Mouse (Mus musculus): Measurements from ENCODE around the gene Dok5. TPM values are rescaled to one million over a fixed set of nuclear protein-coding genes. Genes with fewer than 3 reads are reported as not detected.

The Dok5 gene
- total and polyA plus RNA-seq, 2 experiments from 2014 or later: 50.2 to 79.9 TPM

DNA sequence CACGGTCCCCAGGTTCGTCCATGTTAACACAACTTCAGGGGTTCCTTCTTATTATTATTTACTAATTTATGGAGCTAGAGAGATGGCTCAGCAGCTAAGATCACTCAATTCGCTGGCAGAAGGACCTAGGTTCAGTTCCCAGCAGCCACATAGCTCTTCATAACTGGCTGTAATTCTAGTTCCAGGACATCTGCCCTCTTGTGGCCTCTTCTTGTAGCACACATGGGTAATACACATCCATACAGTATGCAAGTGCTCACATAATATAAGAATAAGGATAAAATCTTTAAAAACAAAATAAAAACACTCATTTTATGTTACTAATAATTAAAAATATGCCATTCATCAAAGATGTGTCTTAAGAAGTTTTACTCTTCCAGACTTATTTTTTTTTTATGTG, 23.9 kb upstream of the Dok5 start:
- Histone ChIP-seq H3K36me3 (ENCODE audit: insufficient read depth) (no peaks in the 10 kb centered on the region), H3K9me3 (ENCODE audit: low read length) (no peaks in the 10 kb centered on the region), H3K9ac (no peak overlapping the region), H3K4me1 (ENCODE audit: insufficient read depth) (no peaks in the 10 kb centered on the region), H3K27ac (ENCODE audit: low read depth, low read length) (no peak overlapping the region), H3K4me2 (ENCODE audit: low read depth) (no peak overlapping the region), H3K4me3 (ENCODE audit: low read depth, low read length) (no peak overlapping the region), H3K27me3 (ENCODE audit: insufficient read depth, low read length) (no peaks in the 10 kb centered on the region)
- TF ChIP-seq CTCF (IDR thresholded peaks at IDR 0.05; ENCODE audit: low read depth): peak; percentile 27
- DNase-seq (no peak), ATAC-seq (no peak)
- WGBS: 85% methylated on average over 3 of the region's 3 CpGs

DNA sequence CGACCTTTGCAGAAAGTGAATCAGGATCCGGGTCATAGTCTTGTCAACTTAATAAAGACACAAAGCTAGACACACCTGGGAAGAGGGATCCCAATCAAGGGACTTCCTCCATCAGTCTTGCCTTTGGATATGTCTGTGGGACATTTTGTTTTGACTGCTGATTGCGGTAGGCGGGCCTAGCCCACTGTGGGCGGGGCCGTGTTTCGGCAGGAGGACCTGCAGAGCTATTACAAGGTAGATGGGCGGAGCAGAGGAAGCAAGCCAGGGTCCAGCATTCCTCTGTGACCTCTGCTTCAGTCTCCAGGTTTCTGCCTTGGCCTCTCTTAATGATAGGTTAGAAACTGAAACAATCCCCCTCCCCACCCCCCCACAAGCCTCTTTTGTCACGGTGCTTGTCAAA, 22.7 kb upstream of the Dok5 start:
- H3K4me1 ChIP-seq (ENCODE audit: insufficient read depth): no peaks in the 10 kb centered on the region
- no peaks in the 10 kb centered on the region for H3K27me3 ChIP-seq (ENCODE audit: insufficient read depth, low read length)
- no peaks in the 10 kb centered on the region for H3K36me3 ChIP-seq (ENCODE audit: insufficient read depth)
- no peak overlapping the region for H3K4me2 ChIP-seq (ENCODE audit: low read depth)
- 83% methylated on average over 9 of the region's 9 CpGs for WGBS
- DNase-seq (no peak), ATAC-seq (no peak)
- H3K4me3 ChIP-seq (ENCODE audit: low read depth, low read length): no peak overlapping the region
- no peaks in the 10 kb centered on the region for H3K9me3 ChIP-seq (ENCODE audit: low read length)
- no peak overlapping the region for H3K9ac ChIP-seq
- no peak for TF ChIP-seq CTCF (IDR thresholded peaks at IDR 0.05; ENCODE audit: low read depth)
- H3K27ac ChIP-seq (ENCODE audit: low read depth, low read length): no peak overlapping the region

DNA sequence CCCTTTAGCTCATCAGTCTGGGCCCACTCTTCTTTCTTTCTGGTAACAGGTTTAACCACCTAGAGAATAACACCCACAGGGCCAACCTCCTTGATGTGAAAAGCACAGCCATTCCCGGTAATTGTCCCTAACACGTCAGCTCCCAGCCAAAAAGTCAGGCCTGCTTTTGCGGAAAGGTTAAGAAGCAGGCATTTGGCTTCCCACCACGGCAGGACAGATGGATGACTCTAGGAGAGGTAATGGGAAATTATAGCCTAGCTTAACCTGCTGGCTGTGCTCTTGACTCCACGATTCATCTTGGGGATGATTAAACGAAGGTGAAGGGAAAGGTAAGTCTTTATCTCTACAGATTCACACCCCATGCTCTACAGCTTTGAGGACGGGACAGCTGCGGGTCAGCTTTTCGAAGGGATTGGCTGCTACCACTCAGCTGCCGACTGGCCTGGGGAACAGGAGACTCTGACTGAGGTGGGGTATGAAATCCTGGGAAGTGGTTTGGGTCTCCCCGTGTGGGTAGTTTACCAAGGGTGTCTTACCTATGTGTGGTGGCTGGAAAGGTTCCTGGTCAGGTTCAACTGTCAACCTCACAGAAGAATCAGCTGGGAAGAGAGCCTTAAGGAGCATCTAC, 18.8 kb upstream of the Dok5 start:
- 89% methylated on average over 11 of the region's 11 CpGs for WGBS

DNA sequence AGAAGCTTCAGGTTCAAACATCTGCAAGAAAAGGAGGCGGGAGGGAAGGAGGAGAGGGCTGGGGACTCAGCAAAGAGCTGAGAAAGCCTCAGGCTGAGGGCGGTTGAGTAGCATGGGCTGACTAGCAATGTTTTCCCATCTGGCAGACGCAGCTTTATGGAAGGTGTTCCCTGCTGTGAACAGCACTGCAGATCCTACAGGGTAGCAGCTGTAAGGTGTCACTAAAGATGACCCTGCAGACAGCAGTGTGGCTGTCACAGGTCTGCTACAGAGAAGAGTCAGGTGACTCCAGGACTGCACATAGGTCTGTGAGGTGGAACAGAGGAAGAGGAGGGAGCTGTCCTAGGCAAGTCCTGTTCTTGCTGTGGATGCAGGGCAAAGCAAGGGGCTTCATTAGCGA, 11.2 kb upstream of the Dok5 start:
- 50% methylated on average over 4 of the region's 4 CpGs for WGBS
- no peak for TF ChIP-seq CTCF (IDR thresholded peaks at IDR 0.05; ENCODE audit: low read depth)
- no peak for DNase-seq

More for the DNA sequence above, 18.8 kb upstream of the Dok5 start:
- Histone ChIP-seq H3K9me3 (ENCODE audit: low read length) (no peaks in the 10 kb centered on the region), H3K4me1 (ENCODE audit: insufficient read depth) (no peaks in the 10 kb centered on the region), H3K27ac (ENCODE audit: low read depth, low read length) (no peak overlapping the region), H3K9ac (no peak overlapping the region), H3K4me2 (ENCODE audit: low read depth) (no peak overlapping the region), H3K4me3 (ENCODE audit: low read depth, low read length) (no peak overlapping the region), H3K36me3 (ENCODE audit: insufficient read depth) (no peaks in the 10 kb centered on the region), H3K27me3 (ENCODE audit: insufficient read depth, low read length) (no peaks in the 10 kb centered on the region)
- ATAC-seq (no peak), DNase-seq (no peak)
- TF ChIP-seq CTCF (IDR thresholded peaks at IDR 0.05; ENCODE audit: low read depth): no peak

DNA sequence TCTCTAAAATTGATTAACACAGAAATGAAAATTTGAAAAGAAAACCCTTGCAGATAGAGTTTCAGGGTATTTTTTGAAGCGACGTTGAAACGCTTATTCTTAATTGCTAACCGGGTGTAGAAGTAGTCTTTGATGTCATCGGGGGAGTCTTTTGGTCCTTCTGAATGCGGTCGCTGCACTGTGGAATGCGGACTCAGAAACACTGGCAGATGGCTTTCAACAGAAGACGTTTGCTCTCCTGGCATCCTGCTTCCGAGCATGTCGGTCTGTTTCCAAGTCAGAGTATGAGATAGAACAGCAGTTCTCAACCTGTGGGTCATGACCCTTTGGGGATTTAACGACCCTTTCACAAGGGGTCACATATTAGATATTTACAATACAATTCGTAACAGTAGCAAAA, 7.5 kb upstream of the Dok5 start:
- H3K36me3 ChIP-seq (ENCODE audit: insufficient read depth): no peaks in the 10 kb centered on the region
- H3K4me1 ChIP-seq (ENCODE audit: insufficient read depth): no peaks in the 10 kb centered on the region
- H3K27ac ChIP-seq (ENCODE audit: low read depth, low read length): no peak overlapping the region
- H3K4me3 ChIP-seq (ENCODE audit: low read depth, low read length): no peak overlapping the region
- no peaks in the 10 kb centered on the region for H3K9me3 ChIP-seq (ENCODE audit: low read length)
- H3K9ac ChIP-seq: no peak overlapping the region
- no peak overlapping the region for H3K4me2 ChIP-seq (ENCODE audit: low read depth)
- 44% methylated on average over 13 of the region's 13 CpGs for WGBS
- ATAC-seq (no peak), DNase-seq (no peak)
- H3K27me3 ChIP-seq (ENCODE audit: insufficient read depth, low read length): no peaks in the 10 kb centered on the region
- no peak for TF ChIP-seq CTCF (IDR thresholded peaks at IDR 0.05; ENCODE audit: low read depth)

More for the DNA sequence above, 11.2 kb upstream of the Dok5 start:
- ATAC-seq: no peak
- Histone ChIP-seq H3K9ac (no peak overlapping the region), H3K27me3 (ENCODE audit: insufficient read depth, low read length) (no peaks in the 10 kb centered on the region), H3K4me1 (ENCODE audit: insufficient read depth) (no peaks in the 10 kb centered on the region), H3K4me2 (ENCODE audit: low read depth) (no peak overlapping the region), H3K27ac (ENCODE audit: low read depth, low read length) (no peak overlapping the region), H3K36me3 (ENCODE audit: insufficient read depth) (no peaks in the 10 kb centered on the region), H3K4me3 (ENCODE audit: low read depth, low read length) (no peak overlapping the region), H3K9me3 (ENCODE audit: low read length) (no peaks in the 10 kb centered on the region)

DNA sequence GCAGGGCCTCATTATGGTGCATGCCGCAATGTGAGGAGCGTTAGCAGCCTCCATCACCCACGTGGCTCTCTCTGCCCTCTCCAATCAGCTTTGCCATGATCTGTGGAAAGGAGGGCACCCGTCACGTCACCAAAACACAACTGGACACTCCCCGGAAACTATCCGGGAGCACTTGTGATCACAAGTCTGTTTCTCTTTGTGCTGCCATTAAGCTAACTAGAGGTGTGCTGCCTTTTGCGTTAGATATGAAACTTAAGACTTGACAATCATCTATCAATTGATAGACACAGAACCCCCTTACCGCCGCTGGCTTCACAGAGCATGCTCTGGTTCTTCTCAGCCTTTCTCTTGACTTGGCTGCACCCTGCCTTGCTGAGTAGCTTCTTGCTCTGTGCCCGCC, 6.9 kb upstream of the Dok5 start:
- Histone ChIP-seq H3K9ac (no peak overlapping the region), H3K4me1 (ENCODE audit: insufficient read depth) (no peaks in the 10 kb centered on the region), H3K27me3 (ENCODE audit: insufficient read depth, low read length) (no peaks in the 10 kb centered on the region), H3K4me2 (ENCODE audit: low read depth) (no peak overlapping the region), H3K4me3 (ENCODE audit: low read depth, low read length) (no peak overlapping the region), H3K27ac (ENCODE audit: low read depth, low read length) (no peak overlapping the region), H3K36me3 (ENCODE audit: insufficient read depth) (no peaks in the 10 kb centered on the region), H3K9me3 (ENCODE audit: low read length) (no peaks in the 10 kb centered on the region)
- DNase-seq: no peak
- ATAC-seq: no peak
- TF ChIP-seq CTCF (IDR thresholded peaks at IDR 0.05; ENCODE audit: low read depth): no peak
- WGBS: 89% methylated on average over 11 of the region's 11 CpGs

DNA sequence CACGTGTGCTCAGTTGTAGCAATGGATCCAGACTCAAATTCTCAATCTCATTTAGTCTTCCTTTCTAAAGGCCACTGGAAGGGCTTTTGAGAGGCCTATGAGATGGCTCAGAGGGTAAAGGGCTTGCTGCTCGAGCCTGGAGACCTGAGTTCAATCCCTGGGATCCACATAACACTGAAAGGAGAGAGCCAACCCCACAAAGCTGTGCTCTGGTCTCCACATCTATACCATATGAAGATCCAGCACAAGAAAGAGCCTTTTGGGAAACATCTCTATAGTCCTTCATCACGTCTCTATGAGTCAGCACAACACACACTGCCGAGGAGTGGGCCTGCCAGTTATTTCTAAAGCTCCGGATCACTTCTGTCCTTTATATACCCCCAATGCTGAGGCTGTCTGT, 5.8 kb upstream of the Dok5 start:
- H3K9me3 ChIP-seq (ENCODE audit: low read length): no peaks in the 10 kb centered on the region
- no peaks in the 10 kb centered on the region for H3K36me3 ChIP-seq (ENCODE audit: insufficient read depth)
- no peaks in the 10 kb centered on the region for H3K4me1 ChIP-seq (ENCODE audit: insufficient read depth)
- no peaks in the 10 kb centered on the region for H3K27me3 ChIP-seq (ENCODE audit: insufficient read depth, low read length)
- no peak overlapping the region for H3K9ac ChIP-seq
- ATAC-seq (no peak), DNase-seq (no peak)
- no peak overlapping the region for H3K4me3 ChIP-seq (ENCODE audit: low read depth, low read length)
- no peak overlapping the region for H3K27ac ChIP-seq (ENCODE audit: low read depth, low read length)
- no peak overlapping the region for H3K4me2 ChIP-seq (ENCODE audit: low read depth)
- WGBS: 85% methylated on average over 5 of the region's 5 CpGs
- no peak for TF ChIP-seq CTCF (IDR thresholded peaks at IDR 0.05; ENCODE audit: low read depth)
